Mouse (Mus musculus): ENCODE measurements at regions not wholly inside any gene's neighbourhood (a gene's known extent, or its start where the extent isn't known, plus 50 kb on each side); places are given as distances from the start of the nearest gene placed in this dataset.

DNA sequence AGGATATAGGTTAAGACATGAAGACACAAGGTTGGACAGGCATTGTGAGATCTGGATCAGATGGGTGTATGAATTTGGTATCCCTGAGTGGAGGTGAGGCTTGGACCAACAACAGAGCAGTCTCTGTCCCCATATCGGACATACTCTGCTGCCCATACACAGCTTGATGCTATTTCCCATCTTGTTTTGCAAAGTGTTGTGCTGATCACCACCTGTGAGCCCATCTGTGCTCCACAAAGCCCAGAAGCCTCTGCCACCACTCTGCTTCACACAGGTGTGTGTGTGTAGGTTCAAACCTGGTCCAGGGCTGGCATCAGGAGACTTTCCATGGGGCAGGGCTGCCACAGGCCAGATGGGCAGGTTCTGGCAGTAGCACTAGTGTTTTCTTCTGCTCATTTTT lies 252.9 kb upstream of the Dpp6 start:
- WGBS, result 90% methylated on average over 1 of the region's 1 CpGs
- no peaks in the 10 kb centered on the region for H3K27me3 ChIP-seq (ENCODE audit: insufficient read depth, low read length)
- H3K9me3 ChIP-seq (replicated peaks; ENCODE audit: low read length), result no peaks in the 10 kb centered on the region
- no peak overlapping the region for H3K4me2 ChIP-seq (ENCODE audit: low read length)
- no peaks in the 10 kb centered on the region for H3K36me3 ChIP-seq (ENCODE audit: insufficient read depth, low read length)
- H3K4me1 ChIP-seq (replicated peaks; ENCODE audit: insufficient read depth, low read length), result no peaks in the 10 kb centered on the region
- H3K4me3 ChIP-seq (replicated peaks; ENCODE audit: low read depth, low read length), result no peak overlapping the region
- ATAC-seq (replicated peaks; ENCODE audit: low FRiP score, low read depth) (no peak), DNase-seq (ENCODE audit: low spot score) (no peak)
- no peak overlapping the region for H3K9ac ChIP-seq (ENCODE audit: low read depth, low read length)
- no peak for TF ChIP-seq CTCF (IDR thresholded peaks at IDR 0.05; ENCODE audit: low read depth)
- H3K27ac ChIP-seq, result no peak overlapping the region

DNA sequence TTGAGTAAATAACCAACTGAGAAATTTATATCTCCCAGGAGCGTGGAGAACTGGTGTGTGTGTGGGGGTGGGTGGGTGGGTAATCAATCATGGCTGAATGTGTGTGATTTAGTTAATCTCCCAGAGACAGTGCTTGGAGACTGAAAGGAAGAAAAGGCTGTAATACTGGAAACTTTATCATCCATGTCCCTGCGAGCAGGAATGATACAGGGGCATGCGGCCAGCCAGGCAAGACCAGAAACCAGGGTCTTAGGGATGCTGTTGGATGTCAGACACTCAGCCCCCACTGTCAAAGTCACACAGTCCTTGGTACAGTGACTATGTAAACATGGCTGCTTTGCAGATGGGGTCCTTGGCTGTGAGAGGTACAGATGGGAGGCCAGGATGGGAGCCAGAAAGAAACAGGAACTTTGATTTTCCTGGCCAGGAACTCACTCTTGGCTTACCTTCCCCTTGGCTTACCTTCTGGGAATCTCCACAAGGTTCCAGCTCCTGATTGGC lies 244.3 kb upstream of the Dpp6 start:
- DNase-seq (ENCODE audit: low spot score), result peak; percentile 85
- H3K9me3 ChIP-seq (replicated peaks; ENCODE audit: low read length), result no peaks in the 10 kb centered on the region
- 13% methylated on average over 3 of the region's 3 CpGs for WGBS
- no peaks in the 10 kb centered on the region for H3K36me3 ChIP-seq (ENCODE audit: insufficient read depth, low read length)
- TF ChIP-seq CTCF (IDR thresholded peaks at IDR 0.05; ENCODE audit: low read depth), result no peak
- no peak overlapping the region for H3K27ac ChIP-seq
- no peaks in the 10 kb centered on the region for H3K27me3 ChIP-seq (ENCODE audit: insufficient read depth, low read length)
- no peak overlapping the region for H3K4me2 ChIP-seq (ENCODE audit: low read length)
- H3K4me3 ChIP-seq (replicated peaks; ENCODE audit: low read depth, low read length), result no peak overlapping the region
- no peak overlapping the region for H3K9ac ChIP-seq (ENCODE audit: low read depth, low read length)
- H3K4me1 ChIP-seq (replicated peaks; ENCODE audit: insufficient read depth, low read length), result no peaks in the 10 kb centered on the region
- peak; percentile 82; the same call in 1 of the 2 replicates for ATAC-seq (replicated peaks; ENCODE audit: low FRiP score, low read depth)

DNA sequence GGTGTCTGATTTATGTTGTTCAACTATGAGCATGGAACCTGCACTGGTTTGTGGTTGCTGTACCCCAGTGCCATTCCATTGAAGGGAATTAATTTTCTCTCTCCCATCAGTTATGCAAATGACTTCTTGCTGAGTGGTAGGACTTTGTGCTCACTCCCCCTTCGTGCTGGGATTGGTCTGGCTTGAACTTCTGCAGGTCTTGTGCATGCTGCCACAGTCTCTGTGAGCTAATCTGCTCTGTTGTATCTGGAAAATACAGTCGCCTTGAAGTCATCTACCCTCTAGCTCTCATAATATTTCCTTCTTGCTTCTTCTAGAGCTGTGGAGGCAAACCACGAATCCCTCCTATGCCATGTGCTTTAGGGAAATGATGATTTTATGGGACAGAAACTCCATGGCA lies 243.6 kb upstream of the Dpp6 start:
- no peak for TF ChIP-seq CTCF (IDR thresholded peaks at IDR 0.05; ENCODE audit: low read depth)
- DNase-seq (ENCODE audit: low spot score) (no peak), ATAC-seq (replicated peaks; ENCODE audit: low FRiP score, low read depth) (no peak)
- Histone ChIP-seq H3K9ac (ENCODE audit: low read depth, low read length) (no peak overlapping the region), H3K4me1 (replicated peaks; ENCODE audit: insufficient read depth, low read length) (no peaks in the 10 kb centered on the region), H3K4me3 (replicated peaks; ENCODE audit: low read depth, low read length) (no peak overlapping the region), H3K27me3 (ENCODE audit: insufficient read depth, low read length) (no peaks in the 10 kb centered on the region), H3K36me3 (ENCODE audit: insufficient read depth, low read length) (no peaks in the 10 kb centered on the region), H3K9me3 (replicated peaks; ENCODE audit: low read length) (no peaks in the 10 kb centered on the region), H3K27ac (no peak overlapping the region), H3K4me2 (ENCODE audit: low read length) (no peak overlapping the region)
- 65% methylated on average over 3 of the region's 3 CpGs for WGBS

DNA sequence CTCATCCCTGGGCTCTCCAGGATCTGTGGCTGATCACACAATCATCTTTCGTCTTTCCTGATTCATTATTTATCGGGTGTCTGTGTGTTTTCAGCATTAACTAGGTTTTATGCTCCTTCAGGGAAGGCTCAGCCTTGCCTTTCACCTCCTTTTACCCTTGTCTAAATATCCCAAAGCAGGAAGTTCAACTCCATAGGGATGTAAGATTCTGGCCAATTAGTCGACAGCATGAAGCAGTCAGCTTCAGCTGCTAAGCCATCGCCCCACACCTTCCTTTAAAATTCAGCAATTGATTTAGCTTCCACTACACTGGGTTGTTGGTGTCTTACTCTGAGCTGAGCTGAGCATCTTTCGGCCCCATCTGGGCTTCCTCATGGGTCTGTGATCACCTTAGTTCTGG lies 230.9 kb upstream of the Dpp6 start:
- no peak overlapping the region for H3K27ac ChIP-seq
- ATAC-seq (replicated peaks; ENCODE audit: low FRiP score, low read depth) (no peak), DNase-seq (ENCODE audit: low spot score) (no peak)
- 75% methylated on average over 5 of the region's 5 CpGs for WGBS
- H3K4me1 ChIP-seq (replicated peaks; ENCODE audit: insufficient read depth, low read length), result no peaks in the 10 kb centered on the region
- no peaks in the 10 kb centered on the region for H3K36me3 ChIP-seq (ENCODE audit: insufficient read depth, low read length)
- TF ChIP-seq CTCF (IDR thresholded peaks at IDR 0.05; ENCODE audit: low read depth), result no peak
- H3K27me3 ChIP-seq (ENCODE audit: insufficient read depth, low read length), result no peaks in the 10 kb centered on the region
- no peaks in the 10 kb centered on the region for H3K9me3 ChIP-seq (replicated peaks; ENCODE audit: low read length)
- H3K4me2 ChIP-seq (ENCODE audit: low read length), result no peak overlapping the region
- H3K9ac ChIP-seq (ENCODE audit: low read depth, low read length), result no peak overlapping the region
- no peak overlapping the region for H3K4me3 ChIP-seq (replicated peaks; ENCODE audit: low read depth, low read length)

DNA sequence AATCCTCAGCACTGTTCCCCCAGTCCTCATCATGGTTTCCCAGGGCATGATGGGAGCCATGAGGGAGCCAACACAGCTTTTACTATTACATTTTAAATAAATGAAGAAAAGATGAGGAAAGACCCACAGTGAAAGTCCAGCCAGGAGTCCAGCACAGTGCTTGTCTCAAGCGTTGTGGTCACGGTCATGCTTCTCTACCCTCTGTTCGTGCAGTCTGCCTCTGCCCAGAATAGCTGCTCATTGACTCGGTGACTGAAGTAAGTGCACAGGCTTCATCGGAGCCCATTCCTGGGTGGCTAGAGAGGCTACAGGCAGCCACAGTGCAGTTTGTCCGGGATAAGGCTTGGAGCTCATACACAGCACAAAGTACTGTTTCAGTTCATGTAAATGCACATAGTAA lies 226.1 kb upstream of the Dpp6 start:
- WGBS, result 48% methylated on average over 6 of the region's 6 CpGs
- no peak for ATAC-seq (replicated peaks; ENCODE audit: low FRiP score, low read depth)
- no peaks in the 10 kb centered on the region for H3K4me1 ChIP-seq (replicated peaks; ENCODE audit: insufficient read depth, low read length)
- TF ChIP-seq CTCF (IDR thresholded peaks at IDR 0.05; ENCODE audit: low read depth), result no peak
- no peaks in the 10 kb centered on the region for H3K27me3 ChIP-seq (ENCODE audit: insufficient read depth, low read length)
- no peak overlapping the region for H3K27ac ChIP-seq
- H3K9me3 ChIP-seq (replicated peaks; ENCODE audit: low read length), result no peaks in the 10 kb centered on the region; the same call in 1 of the 2 replicates
- no peak overlapping the region for H3K4me3 ChIP-seq (replicated peaks; ENCODE audit: low read depth, low read length)
- H3K9ac ChIP-seq (ENCODE audit: low read depth, low read length), result no peak overlapping the region
- no peak overlapping the region for H3K4me2 ChIP-seq (ENCODE audit: low read length)
- no peaks in the 10 kb centered on the region for H3K36me3 ChIP-seq (ENCODE audit: insufficient read depth, low read length)
- peak; percentile 24 for DNase-seq (ENCODE audit: low spot score)

DNA sequence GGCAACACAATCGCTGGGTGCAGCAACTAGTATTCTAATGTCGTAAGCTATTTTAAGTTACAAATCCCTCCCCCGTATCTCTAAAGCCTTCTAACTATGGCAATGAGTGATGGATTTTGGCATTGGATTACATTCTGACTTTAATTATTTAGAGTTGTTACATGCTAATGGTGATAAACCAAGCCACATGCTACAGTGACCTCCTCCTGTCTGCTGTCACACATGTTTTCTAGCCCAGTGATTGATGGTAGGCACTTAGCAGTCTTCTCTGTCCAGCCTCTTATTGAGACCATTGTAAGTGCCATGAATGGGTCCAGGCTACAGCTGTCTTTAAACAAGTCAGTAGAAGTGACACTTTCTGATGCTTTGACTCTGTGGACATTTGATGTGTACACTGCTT lies 224.7 kb upstream of the Dpp6 start:
- Histone ChIP-seq H3K9ac (ENCODE audit: low read depth, low read length) (no peak overlapping the region), H3K4me2 (ENCODE audit: low read length) (no peak overlapping the region), H3K27me3 (ENCODE audit: insufficient read depth, low read length) (no peaks in the 10 kb centered on the region), H3K4me3 (replicated peaks; ENCODE audit: low read depth, low read length) (no peak overlapping the region), H3K36me3 (ENCODE audit: insufficient read depth, low read length) (no peaks in the 10 kb centered on the region), H3K4me1 (replicated peaks; ENCODE audit: insufficient read depth, low read length) (no peaks in the 10 kb centered on the region), H3K27ac (no peak overlapping the region), H3K9me3 (replicated peaks; ENCODE audit: low read length) (no peaks in the 10 kb centered on the region; the same call in 1 of the 2 replicates)
- 23% methylated on average over 3 of the region's 3 CpGs for WGBS
- peak; percentile 73 for DNase-seq (ENCODE audit: low spot score)
- no peak for TF ChIP-seq CTCF (IDR thresholded peaks at IDR 0.05; ENCODE audit: low read depth)
- no peak for ATAC-seq (replicated peaks; ENCODE audit: low FRiP score, low read depth)

DNA sequence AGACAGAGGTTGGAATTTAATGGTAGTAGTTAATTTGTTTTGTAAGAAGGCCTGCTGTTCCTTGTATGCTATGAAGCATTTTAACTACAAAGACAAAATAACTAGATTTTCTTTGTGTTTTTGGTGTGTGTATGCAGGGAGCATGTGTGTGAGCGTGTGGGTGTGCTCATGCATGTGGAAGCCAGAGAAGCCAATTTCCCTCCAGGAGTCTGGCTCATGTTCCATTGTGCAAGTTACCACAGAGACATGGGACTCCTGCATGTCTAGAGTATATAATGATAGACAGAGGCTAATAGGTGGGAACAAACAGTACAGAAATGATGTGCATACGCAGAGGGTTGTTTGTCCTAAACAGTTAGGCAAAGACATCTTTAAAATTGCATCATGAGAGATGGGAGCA lies 219.0 kb upstream of the Dpp6 start:
- Histone ChIP-seq H3K27me3 (ENCODE audit: insufficient read depth, low read length) (no peaks in the 10 kb centered on the region), H3K36me3 (ENCODE audit: insufficient read depth, low read length) (no peaks in the 10 kb centered on the region), H3K27ac (no peak overlapping the region), H3K9ac (ENCODE audit: low read depth, low read length) (no peak overlapping the region), H3K9me3 (replicated peaks; ENCODE audit: low read length) (no peaks in the 10 kb centered on the region; the same call in 1 of the 2 replicates), H3K4me2 (ENCODE audit: low read length) (no peak overlapping the region), H3K4me3 (replicated peaks; ENCODE audit: low read depth, low read length) (no peak overlapping the region), H3K4me1 (replicated peaks; ENCODE audit: insufficient read depth, low read length) (no peaks in the 10 kb centered on the region)
- no peak for TF ChIP-seq CTCF (IDR thresholded peaks at IDR 0.05; ENCODE audit: low read depth)
- ATAC-seq (replicated peaks; ENCODE audit: low FRiP score, low read depth) (no peak), DNase-seq (ENCODE audit: low spot score) (no peak)
- WGBS, result 93% methylated on average over 2 of the region's 2 CpGs

Data from kidney, postnatal 0 days (tissue).